Mouse (Mus musculus) forebrain, embryonic 14.5 days (tissue): Measurements from ENCODE around the gene Vdr. TPM values are rescaled to one million over a fixed set of nuclear protein-coding genes. Genes with fewer than 3 reads are reported as not detected.

Source experiments
- ATAC-seq: fragments of 200-750 bp; cut with Nextera tagmentation; 2 replicates; pipeline ENCODE4 v1.8.0; 2017; ENCODE audit warnings: mild to moderate bottlenecking, moderate library complexity
- DNase-seq: peaks from one replicate; pipeline ENCODE4 v3.0.0-alpha.2; 2015; ENCODE audit warnings: low spot score
- H3K27ac ChIP-seq: fragments of 300-500 bp; sonication (generic); 2 replicates; pipeline ENCODE4 v1.5.1; 2014; ENCODE audit warnings: low read depth, mild to moderate bottlenecking, control low read depth, low read length, moderate library complexity
- H3K27me3 ChIP-seq: fragments of 300-500 bp; sonication (generic); replicated peaks from 2 replicates; pipeline ENCODE4 v1.6.1; 2014; ENCODE audit warnings: low read length, control low read depth, mixed read lengths; ENCODE audit not compliant: control insufficient read depth, insufficient read depth
- H3K36me3 ChIP-seq: fragments of 300-500 bp; sonication (generic); 2 replicates; pipeline ENCODE4 v1.6.1; 2014; ENCODE audit warnings: low read length, control low read depth; ENCODE audit not compliant: control insufficient read depth, insufficient read depth
- H3K4me1 ChIP-seq: fragments of 300-500 bp; sonication (generic); 2 replicates; pipeline ENCODE4 v1.6.1; 2014; ENCODE audit warnings: antibody characterized with exemption, low read length, control low read depth; ENCODE audit not compliant: control insufficient read depth, insufficient read depth
- H3K4me2 ChIP-seq: fragments of 300-500 bp; sonication (generic); 2 replicates; pipeline ENCODE4 v1.6.1; 2014; ENCODE audit warnings: mild to moderate bottlenecking, control low read depth, low read length
- H3K4me3 ChIP-seq: fragments of 300-500 bp; sonication (generic); 2 replicates; pipeline ENCODE4 v1.5.1; 2014; ENCODE audit warnings: low read depth, low read length, control low read depth
- H3K9ac ChIP-seq: fragments of 300-500 bp; sonication (generic); 2 replicates; pipeline ENCODE4 v1.6.1; 2014; ENCODE audit warnings: mild to moderate bottlenecking, low read length, control low read depth, moderate library complexity
- H3K9me3 ChIP-seq: fragments of 300-500 bp; sonication (generic); replicated peaks from 2 replicates; pipeline ENCODE4 v1.6.1; 2016; ENCODE audit warnings: low read length, control low read depth, mixed read lengths; ENCODE audit not compliant: control insufficient read depth
- WGBS: fragments of 180-500 bp; shearing (Covaris S2); extraction: QIAGEN DNeasy Blood & Tissue Kit; methylation state at CpG from one replicate; pipeline ENCODE4 v1.1.7; 2014; 5-methylcytosine and 5-hydroxymethylcytosine counted together
- polyA plus RNA-seq: library from polyadenylated mRNA; unstranded; fragments of >200 nt; fragmentation: Nextera tagmentation; extraction: Ambion mirVana; gene quantifications from 2 replicates; pipeline ENCODE4 v1.2.1, GENCODE M21; 2014

The Vdr gene
- polyA plus RNA-seq, 1 experiment from 2014 or later = 0.20 TPM

DNA sequence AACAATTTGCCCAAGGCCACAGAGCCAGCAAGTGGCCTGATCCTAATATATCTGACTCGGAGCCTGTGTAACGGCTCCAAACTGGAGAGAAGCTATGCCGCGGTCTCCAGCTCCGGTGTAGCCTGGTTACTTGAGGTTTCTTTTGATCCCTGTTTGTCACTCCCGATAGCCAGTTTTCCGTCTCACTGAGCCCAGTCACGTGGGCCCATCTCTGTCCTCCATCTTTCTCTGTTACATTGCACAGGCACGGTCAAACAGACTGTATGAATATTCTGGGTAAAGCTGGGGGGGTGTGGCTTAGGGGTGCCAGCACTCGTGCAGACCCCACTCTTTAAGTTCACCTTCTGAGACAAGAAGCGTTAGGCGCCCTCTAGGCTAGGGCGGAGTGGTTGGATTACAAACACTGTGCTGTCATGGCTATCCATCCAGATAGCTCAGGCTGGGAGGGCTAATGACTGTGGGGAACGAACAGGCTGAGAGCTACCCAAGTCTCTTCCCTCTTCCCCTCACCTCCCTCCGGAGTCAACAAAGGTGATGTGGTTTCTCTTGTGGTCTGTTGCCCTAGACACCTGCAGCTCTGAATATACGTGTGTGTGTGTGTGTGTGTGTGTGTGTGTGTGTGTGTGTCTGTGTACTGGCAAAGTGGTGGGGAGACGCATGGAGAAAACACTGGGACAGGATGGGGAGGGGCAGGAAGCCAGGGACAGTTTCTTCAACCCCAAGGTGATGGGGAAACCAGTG is 74.1 kb downstream of the Vdr start:
- Histone ChIP-seq H3K9me3 (no peaks in the 10 kb centered on the region), H3K4me3 (no peak overlapping the region), H3K9ac (no peak overlapping the region), H3K4me1 (peaks cover 11% of the 10 kb centered on the region), H3K36me3 (no peaks in the 10 kb centered on the region), H3K27me3 (no peaks in the 10 kb centered on the region), H3K27ac (no peak overlapping the region), H3K4me2 (no peak overlapping the region)
- DNase-seq = no peak
- ATAC-seq = no peak
- 47% methylated on average over 17 of the region's 17 CpGs for WGBS

DNA sequence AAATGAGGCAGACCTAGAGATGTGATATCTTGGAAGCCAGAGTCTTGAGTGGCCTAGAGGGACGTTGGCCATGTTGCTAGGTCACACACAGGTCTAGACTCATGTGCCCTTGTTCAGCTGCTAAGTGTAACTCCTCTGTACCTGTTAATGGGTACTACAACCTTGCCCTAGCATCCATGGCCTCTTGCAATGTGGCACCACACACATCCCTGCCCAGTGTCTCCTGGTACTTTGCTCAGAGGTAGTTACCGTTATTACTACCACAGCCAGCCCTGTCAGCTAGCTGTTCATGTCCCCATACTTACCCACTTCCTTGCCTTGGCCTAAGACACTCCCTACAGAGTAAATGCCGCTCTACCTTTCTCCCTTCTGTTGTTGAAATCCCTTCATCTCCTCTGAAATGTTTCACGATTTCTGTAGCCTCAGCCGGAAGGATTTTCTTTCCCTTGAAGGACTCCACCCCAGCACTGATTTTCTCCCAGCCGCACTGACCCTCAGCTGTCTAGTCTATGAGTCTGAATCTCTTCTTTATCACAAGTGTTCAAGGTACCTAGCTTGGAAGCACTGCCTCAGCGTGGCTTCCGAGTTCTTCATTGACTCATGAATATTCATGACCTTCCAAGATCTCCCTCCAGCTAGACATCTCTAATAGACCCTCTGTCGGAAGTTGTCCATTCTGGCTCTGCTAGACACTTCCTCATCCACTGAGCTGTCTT is 77.5 kb downstream of the Vdr start:
- H3K4me1 ChIP-seq = peaks cover 29% of the 10 kb centered on the region
- no peak overlapping the region for H3K4me3 ChIP-seq
- no peak overlapping the region for H3K27ac ChIP-seq
- H3K4me2 ChIP-seq = no peak overlapping the region
- WGBS = 55% methylated on average over 9 of the region's 9 CpGs
- no peaks in the 10 kb centered on the region for H3K27me3 ChIP-seq
- H3K36me3 ChIP-seq = no peaks in the 10 kb centered on the region
- DNase-seq (no peak), ATAC-seq (no peak)
- H3K9ac ChIP-seq = no peak overlapping the region; the same call in 1 of the 2 replicates
- H3K9me3 ChIP-seq = no peaks in the 10 kb centered on the region

DNA sequence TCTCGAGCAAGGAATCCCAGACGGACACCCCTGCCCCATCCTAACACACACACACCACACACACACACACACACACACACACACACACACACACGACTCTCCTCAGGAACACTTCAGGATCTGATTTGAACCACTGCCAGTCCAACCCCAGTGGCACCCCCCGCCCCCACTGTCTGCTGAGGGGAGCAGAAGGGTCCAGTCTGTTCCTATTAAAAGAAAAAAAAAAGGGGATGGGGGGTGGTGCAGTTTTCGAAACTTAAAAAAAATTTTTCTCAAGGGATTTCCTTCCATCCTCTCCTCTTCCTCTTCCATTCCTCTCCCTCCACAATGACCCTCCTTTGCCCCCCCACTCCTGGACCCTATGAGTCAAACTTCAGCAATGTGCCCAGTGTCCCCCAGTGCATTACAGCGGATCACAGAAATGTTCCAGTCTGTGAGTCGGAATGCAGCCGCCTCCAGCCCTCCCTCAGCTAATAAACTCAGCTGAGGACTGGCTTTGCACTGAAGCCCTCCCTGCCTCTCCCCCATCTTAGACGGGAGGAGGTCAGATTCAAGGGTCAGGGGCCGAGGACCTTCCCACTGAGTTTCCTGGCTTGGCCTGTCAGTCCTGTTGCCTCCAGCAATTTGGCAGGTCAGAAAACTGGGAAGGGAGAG is 78.3 kb downstream of the Vdr start:
- Histone ChIP-seq H3K9ac (peak overlapping the region; percentile 98), H3K9me3 (no peaks in the 10 kb centered on the region), H3K4me3 (peak overlapping the region; percentile 78), H3K4me2 (peak overlapping the region; percentile 73), H3K36me3 (no peaks in the 10 kb centered on the region), H3K27ac (peak overlapping the region; percentile 95), H3K4me1 (peaks cover 22% of the 10 kb centered on the region), H3K27me3 (no peaks in the 10 kb centered on the region)
- no peak for ATAC-seq
- 17% methylated on average over 10 of the region's 10 CpGs for WGBS
- DNase-seq = no peak

- Histone ChIP-seq H3K9ac (peak overlapping the region; percentile 98), H3K4me3 (peak overlapping the region; percentile 78), H3K4me1 (peaks cover 21% of the 10 kb centered on the region), H3K4me2 (peak overlapping the region; percentile 73), H3K27ac (peak overlapping the region; percentile 95), H3K9me3 (no peaks in the 10 kb centered on the region), H3K27me3 (no peaks in the 10 kb centered on the region), H3K36me3 (no peaks in the 10 kb centered on the region)
- ATAC-seq (peak; percentile 84), DNase-seq (peak; percentile 79)
- under 1% methylated on average over 72 of the region's 84 CpGs for WGBS
Observed at GRCm38 (mm10) chr15:97831242-97831986, 79.0 kb downstream of the Vdr start.

DNA sequence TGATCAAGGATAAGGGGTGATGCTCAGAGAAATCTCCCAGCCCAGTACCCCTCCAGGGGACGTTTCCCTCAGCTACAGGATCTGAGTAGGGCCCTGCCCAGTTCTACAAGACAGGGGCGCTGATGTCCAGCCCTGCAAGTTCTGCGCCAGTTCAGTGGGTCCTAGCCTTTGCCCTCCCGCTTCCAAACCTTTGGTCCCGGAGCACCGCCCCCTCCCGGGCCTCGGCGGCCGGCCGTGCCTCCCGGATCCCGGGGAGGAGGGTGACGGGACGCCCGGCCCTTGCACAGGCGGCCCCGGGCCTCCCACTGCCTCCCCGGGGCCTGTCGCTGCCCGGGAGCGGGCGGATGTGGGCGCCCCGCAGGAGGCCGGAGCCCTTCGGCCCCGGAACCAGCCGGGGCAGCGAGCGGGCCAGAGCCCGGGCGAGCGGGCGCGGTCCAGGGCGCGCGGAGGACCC is 79.6 kb downstream of the Vdr start:
- ATAC-seq (peak; percentile 44), DNase-seq (peak; percentile 49)
- Histone ChIP-seq H3K36me3 (no peaks in the 10 kb centered on the region), H3K4me3 (peak overlapping the region; percentile 78), H3K4me2 (peak overlapping the region; percentile 73), H3K9me3 (no peaks in the 10 kb centered on the region), H3K9ac (peak overlapping the region; percentile 98), H3K27me3 (no peaks in the 10 kb centered on the region), H3K27ac (peak overlapping the region; percentile 95), H3K4me1 (peaks cover 22% of the 10 kb centered on the region)
- under 1% methylated on average over 39 of the region's 39 CpGs for WGBS

DNA sequence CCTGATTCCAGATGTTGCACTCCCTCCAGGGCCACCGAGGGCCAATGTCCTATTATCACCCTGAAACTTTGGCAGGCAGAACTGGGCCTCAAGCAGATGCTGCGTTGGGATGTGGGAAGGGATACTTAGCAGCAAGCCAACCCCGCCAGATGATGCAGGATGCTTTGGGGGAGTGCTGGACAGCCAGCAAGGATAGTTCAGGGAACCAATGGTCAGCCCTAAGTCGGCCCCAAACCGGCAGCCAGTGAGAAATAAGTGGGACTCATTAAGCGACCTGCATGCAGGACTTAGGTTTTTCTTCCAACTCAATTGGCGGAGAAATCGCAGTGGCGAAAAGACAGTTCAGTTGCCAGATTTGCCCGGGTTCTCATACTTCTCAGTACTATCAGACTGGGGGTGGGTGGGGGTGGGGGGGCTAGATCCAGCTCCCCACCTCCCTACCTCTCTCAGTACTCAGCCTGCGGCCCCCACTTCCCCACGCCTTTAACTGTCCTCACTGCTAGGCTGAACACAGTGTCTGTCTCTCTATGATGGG is 80.1 kb downstream of the Vdr start:
- no peak; the same call in 1 of the 2 replicates for ATAC-seq
- Histone ChIP-seq H3K4me1 (peaks cover 27% of the 10 kb centered on the region), H3K27ac (peak overlapping the region; percentile 95), H3K9me3 (no peaks in the 10 kb centered on the region), H3K36me3 (no peaks in the 10 kb centered on the region), H3K9ac (peak overlapping the region; percentile 98), H3K4me3 (peak overlapping the region; percentile 78), H3K4me2 (peak overlapping the region; percentile 73), H3K27me3 (no peaks in the 10 kb centered on the region)
- DNase-seq = no peak
- 12% methylated on average over 12 of the region's 12 CpGs for WGBS

DNA sequence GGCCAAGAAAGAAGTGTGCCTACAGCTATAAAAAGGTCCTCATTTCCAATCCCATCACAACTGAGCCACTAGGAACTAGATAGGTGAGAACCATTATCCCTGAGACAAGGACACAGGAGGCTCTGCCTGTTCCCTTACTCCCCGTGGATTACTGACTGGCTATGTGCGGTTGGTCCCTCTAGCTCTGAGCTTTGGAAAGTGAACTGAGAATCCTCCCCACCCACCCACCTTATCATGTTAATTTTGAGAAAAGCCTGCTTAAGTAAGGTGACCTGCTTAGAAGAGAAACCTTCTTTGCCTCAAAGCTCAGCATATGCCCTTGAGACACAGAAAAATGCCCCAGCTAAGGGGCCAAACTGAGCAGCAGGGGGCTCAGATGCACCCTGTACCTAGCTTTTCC is 81.0 kb downstream of the Vdr start:
- Histone ChIP-seq H3K4me2 (peak overlapping the region; percentile 73; the same call in 1 of the 2 replicates), H3K27ac (no peak overlapping the region; the same call in 1 of the 2 replicates), H3K9ac (no peak overlapping the region), H3K4me1 (peaks cover 32% of the 10 kb centered on the region), H3K36me3 (no peaks in the 10 kb centered on the region), H3K9me3 (no peaks in the 10 kb centered on the region), H3K4me3 (no peak overlapping the region), H3K27me3 (no peaks in the 10 kb centered on the region)
- no peak for ATAC-seq
- DNase-seq = no peak
- 61% methylated on average over 2 of the region's 2 CpGs for WGBS

DNA sequence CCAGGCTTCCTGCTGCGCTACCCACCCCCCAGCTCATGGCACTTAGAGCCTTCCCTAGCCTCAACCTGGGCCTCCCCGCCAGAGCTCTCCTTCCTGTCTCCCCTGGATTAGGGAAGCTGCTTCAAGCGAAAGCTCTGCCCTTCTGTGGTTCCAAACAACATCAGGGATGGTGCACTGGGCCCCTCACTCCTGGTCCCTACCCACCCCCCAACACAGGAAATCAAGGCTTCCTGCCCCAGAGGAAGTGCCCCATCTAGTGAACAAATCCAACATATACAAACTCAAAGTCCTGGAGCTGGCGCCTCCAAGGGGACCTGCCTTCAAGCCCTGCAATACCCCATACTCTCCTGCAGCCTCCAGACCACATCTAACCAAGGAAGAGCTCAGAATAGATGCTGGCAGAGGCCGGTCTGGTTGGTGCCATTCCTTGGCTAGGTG is 81.5 kb downstream of the Vdr start:
- Histone ChIP-seq H3K4me2 (no peak overlapping the region; the same call in 1 of the 2 replicates), H3K9ac (no peak overlapping the region), H3K27me3 (no peaks in the 10 kb centered on the region), H3K4me1 (peaks cover 37% of the 10 kb centered on the region), H3K9me3 (no peaks in the 10 kb centered on the region), H3K4me3 (no peak overlapping the region), H3K27ac (no peak overlapping the region; the same call in 1 of the 2 replicates), H3K36me3 (no peaks in the 10 kb centered on the region)
- DNase-seq (no peak), ATAC-seq (no peak)
- 60% methylated on average over 5 of the region's 5 CpGs for WGBS
